Mouse (Mus musculus) lung, postnatal 10 days (tissue): ENCODE measurements around the gene Syap1.
"Not testable (repeated sequence)": the region's sequence is repeated elsewhere in the genome, so short reads cannot be mapped to it uniquely, and the experiment has no call there.

ENCODE experiments used
- DNase-seq: peaks from one replicate; pipeline ENCODE4 v3.0.0; 2021

Syap1 gene

GRCm38 (mm10) chrX:162887931-162888511 is at the start of gene Syap1:
Syap1 (minus strand) TSS chrX:162888447.
- peak; percentile 90 for DNase-seq

GRCm38 (mm10) chrX:162931467-162931866 is 43.2 kb upstream of the Syap1 start:
- no peak for DNase-seq

GRCm38 (mm10) chrX:162921487-162922125 is 33.4 kb upstream of the Syap1 start:
- no peak for DNase-seq

- peak; percentile 66 for DNase-seq
Observed at GRCm38 (mm10) chrX:162915697-162916096, 27.4 kb upstream of the Syap1 start.

GRCm38 (mm10) chrX:162913651-162914050 is 25.4 kb upstream of the Syap1 start:
- no peak for DNase-seq

- DNase-seq: no peak
Observed at GRCm38 (mm10) chrX:162907554-162907953, 19.3 kb upstream of the Syap1 start.

- peak; percentile 38 for DNase-seq
Observed at GRCm38 (mm10) chrX:162902040-162902734, 13.9 kb upstream of the Syap1 start.

- DNase-seq: peak; percentile 45
Observed at GRCm38 (mm10) chrX:162901371-162902039, 13.3 kb upstream of the Syap1 start.

- DNase-seq: no peak
Observed at GRCm38 (mm10) chrX:162900938-162901337, 12.7 kb upstream of the Syap1 start, which contains the start of gene Ctps2. Ctps2 (plus strand) TSS chrX:162901238.

- not testable (repeated sequence) for DNase-seq
Observed at GRCm38 (mm10) chrX:162888575-162889223, 452 bp upstream of the Syap1 start.

GRCm38 (mm10) chrX:162878236-162878635 is 10.0 kb downstream of the Syap1 start:
- DNase-seq: no peak

GRCm38 (mm10) chrX:162873761-162874160 is 14.5 kb downstream of the Syap1 start:
- no peak for DNase-seq

GRCm38 (mm10) chrX:162871734-162872517 is 16.3 kb downstream of the Syap1 start:
- DNase-seq: peak; percentile 4

- DNase-seq: no peak
Observed at GRCm38 (mm10) chrX:162868294-162868965, 19.8 kb downstream of the Syap1 start.

GRCm38 (mm10) chrX:162848682-162849081 is 39.6 kb downstream of the Syap1 start:
- DNase-seq: no peak

GRCm38 (mm10) chrX:162845531-162845930 is 42.7 kb downstream of the Syap1 start:
- DNase-seq: no peak

GRCm38 (mm10) chrX:162844447-162845100 is 43.7 kb downstream of the Syap1 start:
- DNase-seq: peak; percentile 4

- DNase-seq: no peak
Observed at GRCm38 (mm10) chrX:162832101-162832500, 56.1 kb downstream of the Syap1 start.

GRCm38 (mm10) chrX:162831542-162831941 is 56.7 kb downstream of the Syap1 start:
- DNase-seq: no peak

GRCm38 (mm10) chrX:162831036-162831435 is 57.2 kb downstream of the Syap1 start:
- no peak for DNase-seq

GRCm38 (mm10) chrX:162830313-162830712 is 57.9 kb downstream of the Syap1 start:
- not testable (repeated sequence) for DNase-seq
